Mouse (Mus musculus): ENCODE results near the gene Klk13. TPM values are rescaled to one million over a fixed set of nuclear protein-coding genes. Genes with fewer than 3 reads are reported as not detected.

Klk13 gene
- polyA plus RNA-seq, 1 experiment = not detected

GRCm38 (mm10) chr7:43768597-43768996 is 56.2 kb downstream of the Klk13 start, which contains the start of gene Klk12:
Klk12 (plus strand) TSS chr7:43768897.
- Histone ChIP-seq H3K27me3 (replicated peaks) (no peaks in the 10 kb centered on the region), H3K9me3 (0 out of 2 replicates have a peak, but pooled peaks cover 6% of the 10 kb centered on the region), H3K36me3 (replicated peaks; ENCODE audit: low read length) (no peaks in the 10 kb centered on the region), H3K4me3 (replicated peaks) (no peak within 1 kb of the TSS), H3K4me1 (no peaks in the 10 kb centered on the region)
- TF ChIP-seq FLI1 (IDR thresholded peaks at IDR 0.05; ENCODE audit: low read length) = no peak
- no peak for TF ChIP-seq GATA1 (IDR thresholded peaks at IDR 0.05; ENCODE audit: borderline replicate concordance, low read length)

GRCm38 (mm10) chr7:43769636-43770035 is 57.3 kb downstream of the Klk13 start:
- H3K4me1 ChIP-seq = no peaks in the 10 kb centered on the region
- no peaks in the 10 kb centered on the region for H3K27me3 ChIP-seq (replicated peaks)
- H3K9me3 ChIP-seq = 0 out of 2 replicates have a peak, but pooled peaks cover 6% of the 10 kb centered on the region
- H3K4me3 ChIP-seq (replicated peaks) = no peak overlapping the region
- H3K36me3 ChIP-seq (replicated peaks; ENCODE audit: low read length) = no peaks in the 10 kb centered on the region
- TF ChIP-seq FLI1 (IDR thresholded peaks at IDR 0.05; ENCODE audit: low read length) = no peak
- no peak for TF ChIP-seq GATA1 (IDR thresholded peaks at IDR 0.05; ENCODE audit: borderline replicate concordance, low read length)

- Histone ChIP-seq H3K9me3 (0 out of 2 replicates have a peak, but pooled peaks cover 6% of the 10 kb centered on the region), H3K36me3 (replicated peaks; ENCODE audit: low read length) (no peaks in the 10 kb centered on the region), H3K4me1 (no peaks in the 10 kb centered on the region), H3K4me3 (replicated peaks) (no peak overlapping the region), H3K27me3 (replicated peaks) (no peaks in the 10 kb centered on the region)
- TF ChIP-seq FLI1 (IDR thresholded peaks at IDR 0.05; ENCODE audit: low read length) (no peak), GATA1 (IDR thresholded peaks at IDR 0.05; ENCODE audit: borderline replicate concordance, low read length) (no peak)
These were observed 58.3 kb downstream of the Klk13 start for GRCm38 (mm10) chr7:43770701-43771100.

DNA sequence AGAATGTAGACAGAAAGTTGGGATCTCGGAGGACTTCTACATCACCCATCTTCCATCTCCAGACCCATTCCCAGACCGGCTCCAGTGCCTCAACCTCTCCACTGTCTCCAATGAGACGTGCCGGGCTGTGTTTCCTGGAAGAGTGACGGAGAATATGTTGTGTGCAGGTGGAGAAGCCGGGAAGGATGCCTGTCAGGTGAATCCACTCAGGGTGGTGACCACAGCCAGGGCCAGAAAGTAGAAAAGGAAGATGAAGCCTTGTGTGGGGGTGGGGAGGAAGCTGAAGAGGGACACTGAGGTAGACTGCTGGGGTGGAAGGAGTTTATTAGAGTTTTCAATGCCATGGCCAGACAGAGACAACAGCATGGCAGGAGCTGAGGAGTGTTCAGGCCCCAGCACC is 59.5 kb downstream of the Klk13 start:
- Histone ChIP-seq H3K4me3 (replicated peaks) (no peak overlapping the region), H3K36me3 (replicated peaks; ENCODE audit: low read length) (no peaks in the 10 kb centered on the region), H3K9me3 (0 out of 2 replicates have a peak, but pooled peaks cover 6% of the 10 kb centered on the region), H3K27me3 (replicated peaks) (no peaks in the 10 kb centered on the region), H3K4me1 (no peaks in the 10 kb centered on the region)
- TF ChIP-seq FLI1 (IDR thresholded peaks at IDR 0.05; ENCODE audit: low read length) (no peak), GATA1 (IDR thresholded peaks at IDR 0.05; ENCODE audit: borderline replicate concordance, low read length) (no peak)

GRCm38 (mm10) chr7:43772901-43773300 is 60.5 kb downstream of the Klk13 start:
- no peak for TF ChIP-seq GATA1 (IDR thresholded peaks at IDR 0.05; ENCODE audit: borderline replicate concordance, low read length)
- TF ChIP-seq FLI1 (IDR thresholded peaks at IDR 0.05; ENCODE audit: low read length) = no peak
- no peaks in the 10 kb centered on the region for H3K4me1 ChIP-seq
- 0 out of 2 replicates have a peak, but pooled peaks cover 6% of the 10 kb centered on the region for H3K9me3 ChIP-seq
- H3K36me3 ChIP-seq (replicated peaks; ENCODE audit: low read length) = no peaks in the 10 kb centered on the region
- no peak overlapping the region for H3K4me3 ChIP-seq (replicated peaks)
- peaks cover 2% of the 10 kb centered on the region for H3K27me3 ChIP-seq (replicated peaks)

DNA sequence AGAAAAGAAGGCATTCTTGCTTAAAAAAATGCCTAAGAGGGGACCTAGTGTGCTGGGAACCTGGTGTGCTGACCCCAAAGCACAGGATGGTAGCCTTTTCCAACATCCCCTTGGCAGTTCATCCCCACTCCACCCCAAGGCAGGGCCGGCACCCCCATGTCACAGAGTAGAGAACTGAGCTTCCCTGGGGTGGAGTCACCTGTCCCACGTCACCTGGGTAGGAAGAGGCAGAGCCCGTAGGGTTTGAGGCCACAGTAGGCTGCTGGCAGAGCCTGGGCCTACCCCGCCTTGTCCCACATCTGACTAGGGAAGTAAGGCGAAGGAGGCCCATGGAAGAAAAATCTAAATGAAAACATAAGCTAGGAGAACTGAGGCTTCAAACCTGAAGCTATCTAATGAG is 62.0 kb downstream of the Klk13 start, which contains the start of gene Klk11:
Gene Klk11 (plus strand): TSS at position 241 of the 400 bp plus-strand sequence.
- H3K4me3 ChIP-seq (replicated peaks) = no peak within 1 kb of the TSS
- 0 out of 2 replicates have a peak, but pooled peaks cover 6% of the 10 kb centered on the region for H3K9me3 ChIP-seq
- TF ChIP-seq FLI1 (IDR thresholded peaks at IDR 0.05; ENCODE audit: low read length) (no peak), GATA1 (IDR thresholded peaks at IDR 0.05; ENCODE audit: borderline replicate concordance, low read length) (no peak)
- H3K27me3 ChIP-seq (replicated peaks) = peaks cover 6% of the 10 kb centered on the region
- no peaks in the 10 kb centered on the region for H3K4me1 ChIP-seq
- H3K36me3 ChIP-seq (replicated peaks; ENCODE audit: low read length) = no peaks in the 10 kb centered on the region

DNA sequence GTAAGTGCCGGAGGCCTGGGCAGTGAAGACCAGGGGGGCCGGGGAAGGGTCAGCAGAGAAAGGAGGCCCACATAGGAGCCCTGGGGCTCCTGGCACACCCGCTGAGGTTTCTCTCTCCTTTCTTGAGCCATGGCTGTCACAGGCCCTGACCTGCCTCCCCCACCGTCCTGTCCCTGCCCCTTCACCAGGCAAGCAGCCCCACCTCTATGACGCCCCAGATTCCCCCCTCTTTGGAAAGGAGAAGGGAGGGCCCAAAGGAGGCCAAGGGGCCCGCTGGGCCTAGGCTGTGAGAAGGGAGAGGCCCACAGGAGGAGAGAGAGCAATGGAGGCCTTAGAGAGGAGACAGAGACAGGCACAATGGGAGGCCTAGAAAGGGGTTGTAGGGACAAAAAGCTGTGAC is 62.4 kb downstream of the Klk13 start:
- Histone ChIP-seq H3K4me1 (no peaks in the 10 kb centered on the region), H3K9me3 (0 out of 2 replicates have a peak, but pooled peaks cover 1% of the 10 kb centered on the region)
- TF ChIP-seq FLI1 (IDR thresholded peaks at IDR 0.05; ENCODE audit: low read length) (no peak), GATA1 (IDR thresholded peaks at IDR 0.05; ENCODE audit: borderline replicate concordance, low read length) (no peak)

DNA sequence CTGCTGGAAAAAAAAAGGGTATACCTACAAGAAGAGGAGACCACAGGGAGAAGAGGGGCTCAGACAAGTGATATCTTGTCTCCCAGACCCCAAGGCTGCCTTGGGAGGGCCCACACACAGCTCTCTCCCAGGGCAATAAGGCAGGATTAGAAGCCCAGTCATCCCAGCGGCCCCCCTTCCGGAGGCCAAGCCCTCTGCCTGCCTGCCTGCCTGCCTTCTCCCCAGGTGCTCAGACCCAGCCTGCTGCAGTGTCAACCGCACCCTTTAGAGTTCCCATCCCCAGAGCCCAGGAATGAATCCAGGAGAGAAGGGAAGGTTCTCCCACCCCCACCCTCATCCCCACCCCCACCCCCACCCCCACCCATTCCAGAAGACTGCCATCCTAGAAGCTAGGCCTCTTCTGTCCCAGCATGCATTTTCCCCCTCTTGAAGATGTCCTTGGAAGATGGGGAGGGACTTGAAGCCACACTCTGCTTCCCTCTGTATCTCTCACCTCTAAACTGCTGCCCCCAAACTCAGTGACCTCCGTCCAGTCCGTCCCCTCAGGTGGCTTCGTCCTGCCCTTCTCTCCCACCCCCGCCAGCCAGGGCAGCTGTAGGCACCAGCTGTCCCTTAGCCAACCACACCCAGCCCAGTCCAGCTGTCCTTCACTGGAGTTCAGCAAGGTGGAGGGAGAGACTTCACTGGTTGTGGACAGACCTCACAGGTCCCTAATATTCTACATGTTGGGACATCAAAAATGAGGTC is 63.1 kb downstream of the Klk13 start:
- Histone ChIP-seq H3K9me3 (no peaks in the 10 kb centered on the region), H3K4me3 (replicated peaks) (no peak overlapping the region), H3K27me3 (replicated peaks) (peaks cover 10% of the 10 kb centered on the region), H3K4me1 (no peaks in the 10 kb centered on the region), H3K36me3 (replicated peaks; ENCODE audit: low read length) (no peaks in the 10 kb centered on the region)
- TF ChIP-seq FLI1 (IDR thresholded peaks at IDR 0.05; ENCODE audit: low read length) = no peak
- TF ChIP-seq GATA1 (IDR thresholded peaks at IDR 0.05; ENCODE audit: borderline replicate concordance, low read length) = no peak

More for the DNA sequence above, 62.4 kb downstream of the Klk13 start:
- peaks cover 8% of the 10 kb centered on the region for H3K27me3 ChIP-seq (replicated peaks)
- H3K36me3 ChIP-seq (replicated peaks; ENCODE audit: low read length) = no peaks in the 10 kb centered on the region
- H3K4me3 ChIP-seq (replicated peaks) = no peak overlapping the region

DNA sequence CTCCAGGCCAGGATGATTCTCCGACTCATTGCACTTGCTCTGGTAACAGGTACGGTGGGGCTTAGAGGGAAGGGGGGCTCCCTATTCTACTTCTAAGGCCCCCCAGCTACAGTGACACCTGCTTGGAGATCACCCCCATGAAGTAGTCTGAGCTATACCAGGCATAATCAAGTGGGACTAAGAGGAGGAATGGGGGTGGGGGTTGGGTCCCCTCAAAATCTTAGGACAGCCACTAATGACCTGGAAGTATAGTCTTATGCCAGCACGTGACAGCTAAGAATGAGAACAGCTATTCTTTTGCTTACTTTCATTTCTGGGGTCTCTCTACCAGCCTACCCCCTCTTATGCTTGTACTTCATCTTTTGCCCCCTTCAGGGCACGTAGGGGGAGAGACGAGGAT is 64.1 kb downstream of the Klk13 start:
- Histone ChIP-seq H3K9me3 (no peaks in the 10 kb centered on the region), H3K4me1 (peaks cover under 1% of the 10 kb centered on the region; the same call in 1 of the 2 replicates), H3K36me3 (replicated peaks; ENCODE audit: low read length) (no peaks in the 10 kb centered on the region), H3K27me3 (replicated peaks) (peaks cover 16% of the 10 kb centered on the region), H3K4me3 (replicated peaks) (no peak overlapping the region)
- TF ChIP-seq FLI1 (IDR thresholded peaks at IDR 0.05; ENCODE audit: low read length) = no peak
- TF ChIP-seq GATA1 (IDR thresholded peaks at IDR 0.05; ENCODE audit: borderline replicate concordance, low read length) = no peak

Other genes starting within 250 kb of the Klk13 start
- gene Vsig10l, start 249.4 kb upstream of the Klk13 start, polyA plus RNA-seq (2012; ENCODE audit: insufficient read depth, low replicate concordance) = 3.3 and 9.4 TPM in 2 replicates
- not detected in 2 replicates for gene Iglon5, start 222.5 kb upstream of the Klk13 start, polyA plus RNA-seq (2012; ENCODE audit: insufficient read depth, low replicate concordance)
- not detected in 2 replicates for gene 4931406B18Rik, start 206.6 kb upstream of the Klk13 start, polyA plus RNA-seq (2012; ENCODE audit: insufficient read depth, low replicate concordance)
- gene Cd33, start 168.1 kb upstream of the Klk13 start, polyA plus RNA-seq (2012; ENCODE audit: insufficient read depth, low replicate concordance) = 0.35 TPM in 1 of 2 replicates, not detected in the other
- not detected in 2 replicates for gene Zfp658, start 150.3 kb upstream of the Klk13 start, polyA plus RNA-seq (2012; ENCODE audit: insufficient read depth, low replicate concordance)
- 0.62 TPM in 1 of 2 replicates, not detected in the other for gene Zfp719, start 133.0 kb upstream of the Klk13 start, polyA plus RNA-seq (2012; ENCODE audit: insufficient read depth, low replicate concordance)
- gene Zfp819, start 105.4 kb upstream of the Klk13 start, polyA plus RNA-seq (2012; ENCODE audit: insufficient read depth, low replicate concordance) = not detected in 2 replicates
- 0.86 TPM in 1 of 2 replicates, not detected in the other for gene Ceacam18, start 77.9 kb upstream of the Klk13 start, polyA plus RNA-seq (2012; ENCODE audit: insufficient read depth, low replicate concordance)
- not detected in 2 replicates for gene Siglece, start 52.4 kb upstream of the Klk13 start, polyA plus RNA-seq (2012; ENCODE audit: insufficient read depth, low replicate concordance)
- 6.6 and 15.5 TPM in 2 replicates for gene Ctu1, start 40.6 kb upstream of the Klk13 start, polyA plus RNA-seq (2012; ENCODE audit: insufficient read depth, low replicate concordance)
- not detected in 2 replicates for gene Klk14, start 22.1 kb upstream of the Klk13 start, polyA plus RNA-seq (2012; ENCODE audit: insufficient read depth, low replicate concordance)
- not detected in 2 replicates for gene Klk12, start 56.3 kb downstream of the Klk13 start, polyA plus RNA-seq (2012; ENCODE audit: insufficient read depth, low replicate concordance)
- gene Klk11, start 62.0 kb downstream of the Klk13 start, polyA plus RNA-seq (2012; ENCODE audit: insufficient read depth, low replicate concordance) = not detected in 2 replicates
- not detected in 2 replicates for gene Klk10, start 68.5 kb downstream of the Klk13 start, polyA plus RNA-seq (2012; ENCODE audit: insufficient read depth, low replicate concordance)
- gene Klk9, start 79.3 kb downstream of the Klk13 start, polyA plus RNA-seq (2012; ENCODE audit: insufficient read depth, low replicate concordance) = not detected in 2 replicates
- 4.3 and 26.2 TPM in 2 replicates for gene Klk8, start 85.0 kb downstream of the Klk13 start, polyA plus RNA-seq (2012; ENCODE audit: insufficient read depth, low replicate concordance)
- not detected in 2 replicates for gene Klk7, start 98.7 kb downstream of the Klk13 start, polyA plus RNA-seq (2012; ENCODE audit: insufficient read depth, low replicate concordance)
- not detected in 2 replicates for gene Klk6, start 111.9 kb downstream of the Klk13 start, polyA plus RNA-seq (2012; ENCODE audit: insufficient read depth, low replicate concordance)
- not detected in 2 replicates for gene Klk5, start 129.4 kb downstream of the Klk13 start, polyA plus RNA-seq (2012; ENCODE audit: insufficient read depth, low replicate concordance)
- gene Klk4, start 168.6 kb downstream of the Klk13 start, polyA plus RNA-seq (2012; ENCODE audit: insufficient read depth, low replicate concordance) = not detected in 2 replicates
- gene Klk15, start 221.2 kb downstream of the Klk13 start, polyA plus RNA-seq (2012; ENCODE audit: insufficient read depth, low replicate concordance) = not detected in 2 replicates
- not detected in 2 replicates for gene Klk1b8, start 238.1 kb downstream of the Klk13 start, polyA plus RNA-seq (2012; ENCODE audit: insufficient read depth, low replicate concordance)

Data from megakaryocyte, embryonic 14.5 days (primary cell).